Mouse (Mus musculus): ENCODE measurements around the gene Kncn. TPM values are rescaled to one million over a fixed set of nuclear protein-coding genes. Genes with fewer than 3 reads are reported as not detected.

Gene Kncn
- polyA plus RNA-seq, 1 experiment from 2014 or later = 0.13 TPM

DNA sequence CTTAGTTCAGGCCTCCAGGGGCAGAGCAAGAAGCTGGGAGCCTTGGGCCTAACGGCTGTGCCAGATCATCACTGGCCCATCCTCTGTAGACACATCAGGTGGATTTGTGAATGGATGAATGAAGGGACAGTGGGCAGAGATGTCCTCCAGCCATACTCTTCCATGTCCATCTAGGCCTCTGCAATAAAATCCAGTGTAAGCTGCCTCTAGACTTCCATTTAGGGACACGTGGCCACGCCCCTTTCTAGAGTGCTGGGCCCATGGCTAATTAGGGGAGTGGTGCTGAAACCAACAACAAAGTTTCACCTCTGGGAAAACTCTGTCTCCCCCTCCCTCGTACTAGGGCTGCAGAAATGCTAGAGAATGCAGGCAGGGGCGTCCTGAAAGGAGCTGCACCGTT is 5.9 kb downstream of the Kncn start:
- ATAC-seq (ENCODE audit: low FRiP score) (no peak), DNase-seq (ENCODE audit: low spot score) (no peak)
- H3K9ac ChIP-seq = peak overlapping the region; percentile 16; the same call in 1 of the 2 replicates
- peaks cover 26% of the 10 kb centered on the region for H3K27me3 ChIP-seq (ENCODE audit: control insufficient read depth, insufficient read depth, low read length)
- no peak overlapping the region for H3K27ac ChIP-seq
- peaks cover 6% of the 10 kb centered on the region for H3K4me1 ChIP-seq (replicated peaks; ENCODE audit: control insufficient read depth, insufficient read depth, low read length)
- 10% methylated on average over 6 of the region's 6 CpGs for WGBS
- no peaks in the 10 kb centered on the region for H3K36me3 ChIP-seq (replicated peaks; ENCODE audit: control insufficient read depth, insufficient read depth)
- H3K4me2 ChIP-seq (replicated peaks) = peak overlapping the region; percentile 57
- H3K9me3 ChIP-seq (ENCODE audit: control insufficient read depth, low read length) = no peaks in the 10 kb centered on the region
- peak overlapping the region; percentile 24 for H3K4me3 ChIP-seq (replicated peaks; ENCODE audit: low read length)

- 1% methylated on average over 31 of the region's 31 CpGs for WGBS
- Histone ChIP-seq H3K36me3 (replicated peaks; ENCODE audit: control insufficient read depth, insufficient read depth) (no peaks in the 10 kb centered on the region), H3K9me3 (ENCODE audit: control insufficient read depth, low read length) (no peaks in the 10 kb centered on the region), H3K9ac (peak within 1 kb of the TSS; percentile 16; the same call in 1 of the 2 replicates), H3K27me3 (ENCODE audit: control insufficient read depth, insufficient read depth, low read length) (peaks cover 26% of the 10 kb centered on the region), H3K4me1 (replicated peaks; ENCODE audit: control insufficient read depth, insufficient read depth, low read length) (peaks cover 6% of the 10 kb centered on the region), H3K27ac (no peak within 1 kb of the TSS), H3K4me3 (replicated peaks; ENCODE audit: low read length) (peak within 1 kb of the TSS; percentile 24), H3K4me2 (replicated peaks) (peak within 1 kb of the TSS; percentile 57)
- ATAC-seq (ENCODE audit: low FRiP score) (peak; percentile 38; the same call in 1 of the 2 replicates), DNase-seq (ENCODE audit: low spot score) (no peak)
Observed at GRCm38 (mm10) chr4:115890553-115890952, 6.4 kb downstream of the Kncn start, which contains the start of gene 6430628N08Rik. TSS of gene 6430628N08Rik (plus strand) at chr4:115890665.

DNA sequence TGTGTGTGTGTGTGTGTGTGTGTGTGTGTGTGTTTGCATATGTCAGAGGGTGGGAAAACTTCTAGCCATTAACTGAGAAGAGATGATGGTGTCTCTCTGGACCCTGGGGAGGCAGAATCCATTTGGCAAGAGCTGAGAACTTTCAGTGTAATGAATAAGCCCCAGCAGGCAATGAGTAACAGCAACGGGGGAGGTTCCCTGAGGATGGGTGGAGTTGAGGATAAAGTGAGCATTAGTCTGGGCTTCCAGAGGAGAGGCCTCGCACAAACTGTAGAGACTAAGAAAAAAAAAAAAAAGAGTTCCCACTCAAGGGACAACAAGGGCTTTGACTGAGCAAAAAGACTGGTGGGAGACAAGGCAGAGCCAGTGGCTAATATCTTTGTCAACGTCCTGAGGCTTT is 10.1 kb downstream of the Kncn start:
- Histone ChIP-seq H3K9me3 (ENCODE audit: control insufficient read depth, low read length) (no peaks in the 10 kb centered on the region), H3K27ac (no peak overlapping the region), H3K36me3 (replicated peaks; ENCODE audit: control insufficient read depth, insufficient read depth) (no peaks in the 10 kb centered on the region), H3K4me3 (replicated peaks; ENCODE audit: low read length) (no peak overlapping the region), H3K9ac (no peak overlapping the region), H3K27me3 (ENCODE audit: control insufficient read depth, insufficient read depth, low read length) (peaks cover 61% of the 10 kb centered on the region), H3K4me1 (replicated peaks; ENCODE audit: control insufficient read depth, insufficient read depth, low read length) (peaks cover 17% of the 10 kb centered on the region), H3K4me2 (replicated peaks) (no peak overlapping the region)
- WGBS = 11% methylated on average over 3 of the region's 3 CpGs
- DNase-seq (ENCODE audit: low spot score) (no peak), ATAC-seq (ENCODE audit: low FRiP score) (no peak)

DNA sequence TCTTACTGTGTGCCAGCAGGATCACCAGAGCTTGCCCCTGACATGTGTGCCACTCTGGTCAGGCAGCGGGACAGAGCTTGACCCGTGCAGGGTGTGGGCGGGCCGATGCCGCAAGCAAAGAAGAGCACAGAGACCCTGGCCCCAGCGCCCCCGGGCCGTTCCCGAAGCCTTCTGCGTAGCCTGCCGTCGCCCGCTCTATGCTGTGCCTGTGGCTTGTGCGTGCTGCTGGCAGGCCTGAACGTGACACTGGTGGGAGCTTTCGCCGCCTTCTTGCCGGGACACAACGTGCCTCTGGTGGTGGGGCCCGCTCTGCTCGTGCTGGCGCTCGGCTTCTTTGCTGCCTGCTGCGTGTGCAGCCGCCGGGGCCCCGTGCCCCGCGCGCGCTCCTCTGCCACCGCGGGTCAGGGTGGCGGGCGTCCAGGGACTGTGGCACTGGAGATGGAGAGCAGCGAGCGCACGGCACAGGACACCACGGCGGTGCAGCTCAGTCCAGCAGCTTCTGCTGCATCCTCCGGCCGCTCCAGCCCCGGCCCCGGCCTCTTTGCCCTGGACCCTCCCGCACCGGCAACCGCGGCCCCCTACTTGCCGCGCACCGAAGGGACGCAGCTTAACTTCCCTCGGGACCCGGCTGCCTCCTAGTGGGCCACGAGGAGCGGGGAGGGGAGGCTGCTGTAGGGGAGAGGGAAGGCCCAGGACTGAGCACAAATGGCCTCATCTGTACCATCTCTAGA is 13.9 kb downstream of the Kncn start:
- Histone ChIP-seq H3K9me3 (ENCODE audit: control insufficient read depth, low read length) (no peaks in the 10 kb centered on the region), H3K9ac (peak overlapping the region; percentile 59), H3K27ac (no peak overlapping the region), H3K4me3 (replicated peaks; ENCODE audit: low read length) (peak overlapping the region; percentile 38), H3K4me2 (replicated peaks) (peak overlapping the region; percentile 81), H3K27me3 (ENCODE audit: control insufficient read depth, insufficient read depth, low read length) (peaks cover 67% of the 10 kb centered on the region), H3K36me3 (replicated peaks; ENCODE audit: control insufficient read depth, insufficient read depth) (no peaks in the 10 kb centered on the region), H3K4me1 (replicated peaks; ENCODE audit: control insufficient read depth, insufficient read depth, low read length) (peaks cover 11% of the 10 kb centered on the region; the same call in 1 of the 2 replicates)
- DNase-seq (ENCODE audit: low spot score) (no peak), ATAC-seq (ENCODE audit: low FRiP score) (peak; percentile 54)
- under 1% methylated on average over 53 of the region's 56 CpGs for WGBS

- Histone ChIP-seq H3K27me3 (ENCODE audit: control insufficient read depth, insufficient read depth, low read length) (peaks cover 70% of the 10 kb centered on the region), H3K9me3 (ENCODE audit: control insufficient read depth, low read length) (no peaks in the 10 kb centered on the region), H3K4me3 (replicated peaks; ENCODE audit: low read length) (no peak overlapping the region), H3K27ac (no peak overlapping the region), H3K36me3 (replicated peaks; ENCODE audit: control insufficient read depth, insufficient read depth) (no peaks in the 10 kb centered on the region), H3K4me2 (replicated peaks) (no peak overlapping the region), H3K4me1 (replicated peaks; ENCODE audit: control insufficient read depth, insufficient read depth, low read length) (peaks cover 22% of the 10 kb centered on the region; the same call in 1 of the 2 replicates), H3K9ac (no peak overlapping the region)
- DNase-seq (ENCODE audit: low spot score) (peak; percentile 92), ATAC-seq (ENCODE audit: low FRiP score) (no peak)
- WGBS = 16% methylated on average over 5 of the region's 5 CpGs
Observed at GRCm38 (mm10) chr4:115902816-115903215, 18.6 kb downstream of the Kncn start.

DNA sequence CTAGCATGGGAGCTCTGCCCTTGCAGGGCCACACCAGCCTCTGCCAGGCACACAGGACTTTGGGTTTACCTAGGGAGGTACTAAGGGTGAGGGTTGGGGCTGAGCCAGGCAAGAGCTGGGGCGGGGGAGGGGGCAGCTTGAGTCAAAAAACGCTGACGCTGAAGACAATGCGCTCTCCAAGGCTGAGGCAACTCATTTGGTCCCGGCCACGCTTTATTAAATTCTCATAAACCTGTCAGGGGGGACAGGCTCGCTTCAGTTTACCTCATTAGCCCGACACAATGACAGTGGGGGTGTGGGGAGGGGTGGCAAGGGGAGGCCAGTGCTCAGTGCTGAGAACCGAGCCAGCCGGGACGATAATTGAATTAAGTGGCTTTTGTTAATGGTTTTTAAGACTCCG is 20.2 kb downstream of the Kncn start:
- no peak overlapping the region for H3K4me3 ChIP-seq (replicated peaks; ENCODE audit: low read length)
- H3K36me3 ChIP-seq (replicated peaks; ENCODE audit: control insufficient read depth, insufficient read depth) = no peaks in the 10 kb centered on the region
- ATAC-seq (ENCODE audit: low FRiP score) = peak; percentile 66
- H3K9me3 ChIP-seq (ENCODE audit: control insufficient read depth, low read length) = no peaks in the 10 kb centered on the region
- peaks cover 13% of the 10 kb centered on the region; the same call in 1 of the 2 replicates for H3K4me1 ChIP-seq (replicated peaks; ENCODE audit: control insufficient read depth, insufficient read depth, low read length)
- H3K9ac ChIP-seq = no peak overlapping the region
- H3K4me2 ChIP-seq (replicated peaks) = no peak overlapping the region
- H3K27ac ChIP-seq = no peak overlapping the region
- peaks cover 65% of the 10 kb centered on the region for H3K27me3 ChIP-seq (ENCODE audit: control insufficient read depth, insufficient read depth, low read length)
- under 1% methylated on average over 12 of the region's 12 CpGs for WGBS
- DNase-seq (ENCODE audit: low spot score) = no peak

DNA sequence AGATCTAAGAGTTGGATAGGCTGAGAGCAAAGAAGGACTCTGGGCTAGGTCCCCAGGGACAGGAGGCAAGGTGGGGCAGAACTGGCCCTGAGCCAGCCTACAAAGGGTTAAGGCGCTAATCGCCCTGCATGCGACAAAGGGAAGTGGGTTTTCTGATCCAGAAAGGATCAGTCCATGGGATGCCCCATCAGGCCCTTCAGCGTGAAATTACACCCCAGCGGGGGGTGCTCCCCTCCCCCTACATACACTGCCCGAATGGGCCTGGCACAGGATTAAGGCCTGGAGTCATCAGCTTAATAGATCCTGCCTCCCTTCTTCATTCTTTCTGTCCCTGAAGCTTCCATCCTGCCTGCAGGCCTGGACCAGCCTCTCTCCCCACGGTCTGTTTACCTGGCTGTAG is 21.5 kb downstream of the Kncn start:
- Histone ChIP-seq H3K27me3 (ENCODE audit: control insufficient read depth, insufficient read depth, low read length) (peaks cover 52% of the 10 kb centered on the region), H3K9ac (no peak overlapping the region), H3K4me1 (replicated peaks; ENCODE audit: control insufficient read depth, insufficient read depth, low read length) (peaks cover 13% of the 10 kb centered on the region; the same call in 1 of the 2 replicates), H3K4me2 (replicated peaks) (no peak overlapping the region), H3K27ac (no peak overlapping the region), H3K9me3 (ENCODE audit: control insufficient read depth, low read length) (no peaks in the 10 kb centered on the region), H3K4me3 (replicated peaks; ENCODE audit: low read length) (no peak overlapping the region), H3K36me3 (replicated peaks; ENCODE audit: control insufficient read depth, insufficient read depth) (no peaks in the 10 kb centered on the region)
- ATAC-seq (ENCODE audit: low FRiP score) (no peak; the same call in 1 of the 2 replicates), DNase-seq (ENCODE audit: low spot score) (no peak)
- WGBS = 7% methylated on average over 7 of the region's 7 CpGs

- Histone ChIP-seq H3K36me3 (replicated peaks; ENCODE audit: control insufficient read depth, insufficient read depth) (no peaks in the 10 kb centered on the region), H3K4me1 (replicated peaks; ENCODE audit: control insufficient read depth, insufficient read depth, low read length) (peaks cover 13% of the 10 kb centered on the region; the same call in 1 of the 2 replicates), H3K27me3 (ENCODE audit: control insufficient read depth, insufficient read depth, low read length) (peaks cover 51% of the 10 kb centered on the region), H3K4me2 (replicated peaks) (no peak overlapping the region), H3K4me3 (replicated peaks; ENCODE audit: low read length) (no peak overlapping the region), H3K9ac (no peak overlapping the region), H3K9me3 (ENCODE audit: control insufficient read depth, low read length) (no peaks in the 10 kb centered on the region), H3K27ac (no peak overlapping the region)
- 88% methylated on average over 3 of the region's 3 CpGs for whole genome bisulfite sequencing
- ATAC-seq (ENCODE audit: low FRiP score) (no peak), DNase-seq (ENCODE audit: low spot score) (no peak)
Observed at GRCm38 (mm10) chr4:115906791-115907190, 22.6 kb downstream of the Kncn start.

DNA sequence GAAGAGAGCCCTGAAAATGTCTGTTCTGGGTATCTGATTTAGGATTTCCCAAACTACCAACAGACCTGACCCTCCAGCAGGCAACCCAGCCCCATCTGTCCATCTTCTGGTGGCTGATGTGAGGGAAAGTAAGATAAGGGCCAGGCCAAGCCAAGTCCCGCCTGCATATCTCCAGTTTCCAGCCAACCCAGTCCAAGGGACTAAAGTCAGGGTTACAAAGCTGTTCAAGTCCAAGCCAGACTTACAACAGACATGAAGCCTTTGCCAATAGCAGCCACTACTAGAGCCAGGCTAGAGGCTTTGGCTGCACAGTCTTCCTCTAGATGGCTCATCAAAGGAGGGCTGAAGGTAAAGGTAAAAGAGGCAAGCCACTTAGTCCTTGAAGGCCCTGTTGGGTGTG is 23.8 kb downstream of the Kncn start:
- Histone ChIP-seq H3K27ac (no peak overlapping the region), H3K9ac (no peak overlapping the region), H3K4me1 (replicated peaks; ENCODE audit: control insufficient read depth, insufficient read depth, low read length) (peaks cover 13% of the 10 kb centered on the region; the same call in 1 of the 2 replicates), H3K36me3 (replicated peaks; ENCODE audit: control insufficient read depth, insufficient read depth) (no peaks in the 10 kb centered on the region), H3K27me3 (ENCODE audit: control insufficient read depth, insufficient read depth, low read length) (peaks cover 53% of the 10 kb centered on the region), H3K4me2 (replicated peaks) (no peak overlapping the region), H3K9me3 (ENCODE audit: control insufficient read depth, low read length) (no peaks in the 10 kb centered on the region), H3K4me3 (replicated peaks; ENCODE audit: low read length) (no peak overlapping the region)
- 85% methylated on average over 1 of the region's 1 CpGs for WGBS
- DNase-seq (ENCODE audit: low spot score) (no peak), ATAC-seq (ENCODE audit: low FRiP score) (no peak)
